Comparison of ENCODE assay signal across 8 mouse cellular contexts in the genomic region with DNA sequence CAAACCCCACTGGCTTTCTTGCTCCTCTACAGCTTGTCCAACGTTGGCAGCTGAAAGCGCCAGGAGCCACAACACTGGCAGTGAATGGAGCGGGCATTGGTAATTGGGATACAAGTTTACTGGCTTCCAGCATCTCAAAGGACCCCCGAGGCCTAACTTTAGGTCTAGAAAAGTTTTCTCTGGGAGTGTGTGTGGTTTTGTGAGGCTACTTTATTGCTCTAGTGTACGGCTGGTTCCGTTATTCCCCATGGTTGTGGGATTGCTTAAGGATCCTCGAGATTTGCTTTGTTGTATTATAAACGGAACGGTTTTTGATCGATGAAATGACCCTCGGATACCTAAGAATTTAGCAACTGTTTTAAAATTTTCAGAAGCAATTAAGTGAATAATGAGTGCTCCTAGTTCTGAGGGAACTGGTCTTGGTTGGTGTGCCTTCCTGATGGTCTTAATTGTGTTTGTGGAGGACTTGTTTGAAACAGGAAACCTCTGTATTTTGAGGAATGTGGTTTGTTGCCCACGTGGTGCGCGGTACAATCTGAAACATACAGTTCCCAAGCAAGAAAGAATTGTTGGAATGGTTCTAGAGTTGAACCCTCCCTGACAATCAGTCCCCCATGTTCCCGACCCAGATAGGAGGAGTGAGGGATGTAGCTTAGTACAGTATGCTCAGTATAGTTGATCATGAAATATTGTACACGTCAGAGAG. TPM values are rescaled to one million over a fixed set of nuclear protein-coding genes. Genes with fewer than 3 reads are reported as not detected.
DNase-seq lines count a peak whose midpoint lies in the region; ATAC-seq and TF ChIP-seq lines count a peak whose summit lies in the region.

No protein-coding gene starts in this region.

- no peak for TF ChIP-seq CTCF in CH12.LX (conservative IDR thresholded peaks at IDR 0.05 in 1 of 2, IDR thresholded peaks at IDR 0.05 in 1 of 2; ENCODE audit: low read depth in 2 of 2, low read length in 2 of 2)

- TF ChIP-seq POLR2A in CH12.LX (IDR thresholded peaks at IDR 0.05; ENCODE audit: low read depth, low read length): no peak

- peaks cover 10 to 24% of the 10 kb centered on the region in 2 experiments for H3K36me3 ChIP-seq in CH12.LX (replicated peaks in 1 of 2; ENCODE audit: control insufficient read depth in 1 of 2, insufficient read depth in 1 of 2, low read length in 1 of 2)
- peaks cover 6% of the 10 kb centered on the region for H3K36me3 ChIP-seq in forebrain, embryonic 11.5 days (ENCODE audit: control insufficient read depth, insufficient read depth, low read length)
- peaks cover 9% of the 10 kb centered on the region for H3K36me3 ChIP-seq in midbrain, embryonic 14.5 days (ENCODE audit: control insufficient read depth, insufficient read depth, low read length)

- no peak; the same call in 1 of the 2 replicates for ATAC-seq in forebrain, embryonic 11.5 days (replicated peaks; ENCODE audit: low FRiP score)
- no peak for ATAC-seq in midbrain, embryonic 14.5 days (ENCODE audit: low FRiP score, low TSS enrichment)
- ATAC-seq in erythroid progenitor cell, adult 5-6 weeks (replicated peaks; ENCODE audit: low FRiP score, poor library complexity, severe bottlenecking): no peak

- H3K9ac ChIP-seq in CH12.LX (ENCODE audit: insufficient read depth, low read depth): peak overlapping the region; percentile 93
- peak overlapping the region; percentile 88 for H3K9ac ChIP-seq in forebrain, embryonic 11.5 days (ENCODE audit: low read length)
- H3K9ac ChIP-seq in midbrain, embryonic 14.5 days (replicated peaks; ENCODE audit: low read length): peak overlapping the region; percentile 92

- peak overlapping the region; percentile 78 to 89 (median 86) for H3K4me3 ChIP-seq in CH12.LX (replicated peaks in 1 of 3; ENCODE audit: low read depth in 2 of 3, low read length in 2 of 3, poor library complexity in 1 of 3)
- H3K4me3 ChIP-seq in forebrain, embryonic 11.5 days (ENCODE audit: low read depth, low read length): peak overlapping the region; percentile 59
- peak overlapping the region; percentile 85 for H3K4me3 ChIP-seq in midbrain, embryonic 14.5 days (replicated peaks; ENCODE audit: low read depth, low read length)

- DNase-seq in adrenal gland, postnatal 14 days: peak; percentile 12
- DNase-seq in adrenal gland, postnatal 4 days (ENCODE audit: low spot score in 2 of 2): no peak
- DNase-seq in CH12.LX (ENCODE audit: extremely low read depth): peak; percentile 26
- no peak for DNase-seq in forebrain, embryonic 11.5 days (ENCODE audit: low spot score)
- DNase-seq in kidney, postnatal 4 days: peak; percentile 19 to 44
- peak; percentile 50 for DNase-seq in midbrain, embryonic 14.5 days
- no peak for DNase-seq in layer of hippocampus, adult 11-12 months (ENCODE audit: low spot score)

- H3K4me2 ChIP-seq in CH12.LX (ENCODE audit: insufficient read depth, low read depth, poor library complexity, severe bottlenecking): peak overlapping the region; percentile 90
- H3K4me2 ChIP-seq in forebrain, embryonic 11.5 days (ENCODE audit: low read depth, low read length, severe bottlenecking): peak overlapping the region; percentile 74
- peak overlapping the region; percentile 81 for H3K4me2 ChIP-seq in midbrain, embryonic 14.5 days (ENCODE audit: low read length)

- no peak for TF ChIP-seq EP300 in CH12.LX (IDR thresholded peaks at IDR 0.05; ENCODE audit: low read length)

- peak overlapping the region; percentile 43 for H3K27ac ChIP-seq in CH12.LX (ENCODE audit: insufficient read depth, low read depth)
- H3K27ac ChIP-seq in forebrain, embryonic 11.5 days (ENCODE audit: low read depth, low read length): no peak overlapping the region
- H3K27ac ChIP-seq in midbrain, embryonic 14.5 days (replicated peaks; ENCODE audit: low read depth, low read length): peak overlapping the region; percentile 90; the same call in 1 of the 2 replicates

- dilution Hi-C loops in CH12.LX (cut with MboI; ENCODE audit: extremely low pct_ligation_motif_present, extremely low pct_unique_long_range_greater_than_20kb, low sequenced_read_pairs): no loop called here

- H3K4me1 ChIP-seq in CH12.LX (ENCODE audit: control insufficient read depth in 1 of 2, insufficient read depth in 2 of 2): peaks cover 7 to 21% of the 10 kb centered on the region in 2 experiments
- H3K4me1 ChIP-seq in forebrain, embryonic 11.5 days (replicated peaks; ENCODE audit: control insufficient read depth, insufficient read depth, low read length): peaks cover 3% of the 10 kb centered on the region
- H3K4me1 ChIP-seq in midbrain, embryonic 14.5 days (ENCODE audit: control insufficient read depth, insufficient read depth, low read length): peaks cover 13% of the 10 kb centered on the region

- no peaks in the 10 kb centered on the region for H3K9me3 ChIP-seq in CH12.LX (replicated peaks; ENCODE audit: low read length)
- no peaks in the 10 kb centered on the region for H3K9me3 ChIP-seq in forebrain, embryonic 11.5 days (ENCODE audit: control insufficient read depth, low read length)
- H3K9me3 ChIP-seq in midbrain, embryonic 14.5 days (ENCODE audit: control insufficient read depth, low read length): no peaks in the 10 kb centered on the region

- H3K79me2 ChIP-seq in CH12.LX (replicated peaks; ENCODE audit: control insufficient read depth, extremely low read depth, insufficient read depth, poor library complexity, severe bottlenecking): peaks cover 51% of the 10 kb centered on the region

- H3K27me3 ChIP-seq in CH12.LX (replicated peaks): no peaks in the 10 kb centered on the region
- no peaks in the 10 kb centered on the region for H3K27me3 ChIP-seq in forebrain, embryonic 11.5 days (ENCODE audit: control insufficient read depth, insufficient read depth, low read length)
- H3K27me3 ChIP-seq in midbrain, embryonic 14.5 days (ENCODE audit: control insufficient read depth, insufficient read depth, low read length): no peaks in the 10 kb centered on the region

- WGBS in forebrain, embryonic 11.5 days: 47% methylated on average over 16 of the region's 16 CpGs
- 55% methylated on average over 16 of the region's 16 CpGs for WGBS in midbrain, embryonic 14.5 days

- in situ Hi-C loops in CH12.LX (cut with MboI; ENCODE audit: low pct_ligation_motif_present, low pct_unique_long_range_greater_than_20kb, low sequenced_read_pairs): no loop called here

- no peak for TF ChIP-seq RAD21 in CH12.LX (IDR thresholded peaks at IDR 0.05; ENCODE audit: low read depth, low read length)

TF ChIP-seq in CH12.LX, 34 proteins besides CTCF, POLR2A, EP300 and RAD21:
- TF ChIP-seq PAX5 (IDR thresholded peaks at IDR 0.05; ENCODE audit: low read length): no peak
- peak; percentile 82; the same call in 1 of the 2 replicates for TF ChIP-seq MXI1 (IDR thresholded peaks at IDR 0.05; ENCODE audit: low read depth, low read length)
- no peak for TF ChIP-seq IRF4 (IDR thresholded peaks at IDR 0.05; ENCODE audit: low read depth, low read length)
- peak; percentile 48 for TF ChIP-seq USF2 (conservative IDR thresholded peaks at IDR 0.05; ENCODE audit: low read depth, low read length)
- TF ChIP-seq MYC (IDR thresholded peaks at IDR 0.05; ENCODE audit: low read depth, low read length): peak; percentile 75
- TF ChIP-seq USF1 (IDR thresholded peaks at IDR 0.05; ENCODE audit: low read depth, low read length): peak; percentile 52
- TF ChIP-seq RCOR1 (conservative IDR thresholded peaks at IDR 0.05; ENCODE audit: low read depth, low read length): no peak
- TF ChIP-seq MAX (IDR thresholded peaks at IDR 0.05; ENCODE audit: low read length): peak; percentile 89

RNA-seq across cellular contexts. Expression of gene Spg20, which starts 1.0 kb away (rescaled TPM):
- total RNA-seq in adrenal gland, postnatal 14 days (2021): 43.0 and 46.6 TPM in 2 replicates
- total RNA-seq in adrenal gland, postnatal 4 days (2021): 10 to 100 TPM; 55.2 to 55.3 TPM
- total RNA-seq in CH12.LX (2012; rRNA removed) (31.5 and 34.5 TPM in 2 replicates), CH12.LX (2014; rRNA removed) (37.6 and 38.2 TPM in 2 replicates)
- 43.0 and 51.3 TPM in 2 replicates for polyA plus RNA-seq in CH12.LX (2012; ENCODE audit: insufficient read length, low read depth)
- polyA plus RNA-seq in forebrain, embryonic 11.5 days (2014; fragmentation: Nextera tagmentation; extraction: Ambion mirVana): 53.3 and 53.6 TPM in 2 replicates
- 11.8 and 16.4 TPM in 2 replicates for polyA plus RNA-seq in midbrain, embryonic 14.5 days (2014; fragmentation: Nextera tagmentation; extraction: Ambion mirVana)
- 0.36 and 2.9 TPM in 2 replicates for total RNA-seq in erythroid progenitor cell, adult 5-6 weeks (2015; ENCODE audit: low replicate concordance)
- total RNA-seq in erythroid progenitor cell, adult 5-6 weeks (2017; ENCODE audit: low replicate concordance): 2.3 and 2.4 TPM in 2 replicates

RNA-seq across cellular contexts. Expression of gene Ccdc169, which starts 24.3 kb away (rescaled TPM):
- total RNA-seq in adrenal gland, postnatal 14 days (2021): 0.19 TPM in 1 of 2 replicates, not detected in the other
- total RNA-seq in adrenal gland, postnatal 4 days (2021): under 1 TPM; 0.17 to 0.34 TPM
- 0.08 and 0.13 TPM in 2 replicates for total RNA-seq in CH12.LX (2012; rRNA removed)
- total RNA-seq in CH12.LX (2014; rRNA removed): 0.15 TPM in 1 of 2 replicates, not detected in the other
- 0.10 and 0.14 TPM in 2 replicates for polyA plus RNA-seq in CH12.LX (2012; ENCODE audit: insufficient read length, low read depth)
- 0.08 and 0.12 TPM in 2 replicates for polyA plus RNA-seq in forebrain, embryonic 11.5 days (2014; fragmentation: Nextera tagmentation; extraction: Ambion mirVana)
- polyA plus RNA-seq in midbrain, embryonic 14.5 days (2014; fragmentation: Nextera tagmentation; extraction: Ambion mirVana): 0.12 TPM in 1 of 2 replicates, not detected in the other
- not detected in 2 replicates for total RNA-seq in erythroid progenitor cell, adult 5-6 weeks (2015; ENCODE audit: low replicate concordance)
- total RNA-seq in erythroid progenitor cell, adult 5-6 weeks (2017; ENCODE audit: low replicate concordance): not detected in 2 replicates

RNA-seq across cellular contexts. Expression of gene Ccna1, which starts 57.6 kb away (rescaled TPM):
- total RNA-seq in adrenal gland, postnatal 14 days (2021): 0.49 and 0.89 TPM in 2 replicates
- under 1 TPM; 0.67 to 0.79 TPM for total RNA-seq in adrenal gland, postnatal 4 days (2021)
- total RNA-seq in CH12.LX (2012; rRNA removed) (not detected in 2 replicates), CH12.LX (2014; rRNA removed) (not detected in 2 replicates)
- not detected in 2 replicates for polyA plus RNA-seq in CH12.LX (2012; ENCODE audit: insufficient read length, low read depth)
- polyA plus RNA-seq in forebrain, embryonic 11.5 days (2014; fragmentation: Nextera tagmentation; extraction: Ambion mirVana): 3.6 TPM in 2 replicates
- 1.1 and 2.2 TPM in 2 replicates for polyA plus RNA-seq in midbrain, embryonic 14.5 days (2014; fragmentation: Nextera tagmentation; extraction: Ambion mirVana)
- total RNA-seq in erythroid progenitor cell, adult 5-6 weeks (2015; ENCODE audit: low replicate concordance): not detected in 2 replicates
- total RNA-seq in erythroid progenitor cell, adult 5-6 weeks (2017; ENCODE audit: low replicate concordance): not detected in 2 replicates

Comparison
In these comparisons a context has a peak if more than half of its experiments do, and no peak if none do; other contexts are left out.
1. DNase-seq: peak in adrenal gland, postnatal 14 days (single experiment), CH12.LX (single experiment), kidney, postnatal 4 days (2 of 2) and midbrain, embryonic 14.5 days (single experiment); none in adrenal gland, postnatal 4 days (0 of 2), forebrain, embryonic 11.5 days (single experiment) and layer of hippocampus, adult 11-12 months (single experiment).
2. RNA of gene Spg20, which starts 1.0 kb away (total RNA-seq): 55.2 to 55.3 TPM in adrenal gland, postnatal 4 days, 43.0 to 46.6 TPM in adrenal gland, postnatal 14 days and 31.5 to 38.2 TPM in CH12.LX; 0.36 to 2.9 TPM in erythroid progenitor cell, adult 5-6 weeks; every median in the first group is over 4 times any median in the second.
3. Peak in every context shown above with its lines, with median percentiles within 50 percentile points of each other: H3K4me2 ChIP-seq, H3K4me3 ChIP-seq and H3K9ac ChIP-seq.